Mouse (Mus musculus) lung, postnatal 4 days (tissue): Measurements from ENCODE around the gene Ramp1.

ENCODE experiments used
- DNase-seq, 2 experiments: peaks; one replicate each; pipeline ENCODE4 v3.0.0; 2021

Ramp1 gene

DNA sequence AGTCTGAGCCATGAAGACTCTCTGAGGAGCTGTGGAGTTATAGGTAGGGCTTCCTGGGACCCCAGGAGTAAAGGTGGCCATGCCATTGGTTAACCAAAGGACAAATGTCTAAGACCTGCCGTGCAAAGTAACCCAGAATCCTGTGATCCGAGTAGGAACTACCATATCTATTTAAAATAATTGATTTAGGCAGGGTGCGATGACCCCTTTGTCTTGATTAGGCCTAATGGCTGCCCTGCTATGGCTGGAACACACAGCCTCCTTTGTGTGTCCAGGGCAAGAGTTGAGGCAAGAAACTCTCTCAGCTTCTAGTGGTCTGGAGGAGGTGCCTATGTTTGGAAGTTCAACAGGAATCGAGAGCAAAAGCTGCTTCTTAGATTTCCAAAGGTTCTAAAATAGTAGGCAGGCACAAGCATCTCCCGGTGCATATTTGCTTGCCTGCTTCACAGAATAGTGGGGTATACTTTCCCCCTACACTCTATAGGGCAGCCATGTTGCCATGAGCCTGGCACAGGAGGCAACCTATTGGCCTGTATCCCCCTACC is 24.7 kb downstream of the Ramp1 start:
- DNase-seq = no peak

DNA sequence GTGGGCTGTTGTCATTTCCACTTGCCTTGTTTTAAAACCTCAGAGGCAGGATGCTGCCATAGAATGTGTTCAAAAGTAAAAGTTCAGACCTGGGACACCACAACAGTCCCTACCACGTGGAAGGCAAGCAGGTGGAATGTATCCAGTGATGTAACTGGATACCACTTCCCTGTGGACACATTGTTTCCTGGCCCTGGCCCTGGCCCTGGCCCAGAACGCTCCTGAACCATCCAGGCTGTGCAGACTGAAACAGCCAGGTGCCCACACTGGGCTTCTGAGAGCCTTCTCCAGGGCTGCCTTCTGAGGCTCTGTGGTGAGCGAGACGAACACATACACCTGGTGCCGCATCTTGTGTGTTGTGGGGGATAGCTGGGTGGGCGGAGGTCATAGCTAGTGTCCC is 26.0 kb downstream of the Ramp1 start:
- no peak for DNase-seq

DNA sequence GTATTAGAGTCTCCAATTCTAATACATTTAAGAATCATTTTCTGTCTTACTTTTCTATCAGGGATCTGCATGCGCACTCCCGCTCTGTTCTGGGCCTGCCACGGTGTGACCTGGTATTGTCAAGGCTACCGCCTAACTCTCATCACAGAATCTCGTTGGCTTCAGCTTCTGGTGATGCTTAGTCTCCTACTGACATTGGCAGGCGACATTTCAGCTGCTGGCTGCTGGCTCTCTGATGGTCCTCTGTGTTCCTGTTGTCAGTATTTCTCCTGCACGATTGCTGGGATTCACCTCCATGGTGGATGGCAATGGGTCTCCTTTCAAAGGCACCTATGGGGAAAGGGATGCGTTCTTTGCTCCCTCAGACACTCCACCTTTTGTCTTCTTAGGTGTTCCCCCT is 26.7 kb downstream of the Ramp1 start:
- DNase-seq = no peak

- no peak for DNase-seq
These were observed 27.3 kb downstream of the Ramp1 start for GRCm38 (mm10) chr1:91206873-91207272.

GRCm38 (mm10) chr1:91207334-91208074 is 27.9 kb downstream of the Ramp1 start:
- DNase-seq = no peak

DNA sequence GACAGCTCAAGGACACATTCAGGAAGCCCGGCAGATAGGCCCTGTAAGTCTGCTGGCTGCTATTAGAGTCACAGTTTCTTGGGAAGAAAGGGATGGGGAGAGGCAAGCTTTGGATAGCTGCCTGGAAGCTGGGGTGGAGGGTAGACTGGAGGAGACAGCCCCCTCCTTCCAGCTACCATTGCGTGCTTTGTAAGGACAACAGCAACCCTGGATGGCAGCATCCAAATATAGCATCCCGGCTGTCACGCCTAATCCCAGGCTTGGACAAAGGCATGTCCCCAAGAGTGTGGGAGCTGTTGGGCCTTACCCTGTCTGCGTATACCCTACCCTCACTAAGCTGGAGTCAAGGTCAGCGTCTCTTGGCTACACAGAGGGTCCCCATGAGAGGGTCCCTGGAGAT is 29.7 kb downstream of the Ramp1 start:
- DNase-seq = peak in 1 of 2 experiments; percentile 46

DNA sequence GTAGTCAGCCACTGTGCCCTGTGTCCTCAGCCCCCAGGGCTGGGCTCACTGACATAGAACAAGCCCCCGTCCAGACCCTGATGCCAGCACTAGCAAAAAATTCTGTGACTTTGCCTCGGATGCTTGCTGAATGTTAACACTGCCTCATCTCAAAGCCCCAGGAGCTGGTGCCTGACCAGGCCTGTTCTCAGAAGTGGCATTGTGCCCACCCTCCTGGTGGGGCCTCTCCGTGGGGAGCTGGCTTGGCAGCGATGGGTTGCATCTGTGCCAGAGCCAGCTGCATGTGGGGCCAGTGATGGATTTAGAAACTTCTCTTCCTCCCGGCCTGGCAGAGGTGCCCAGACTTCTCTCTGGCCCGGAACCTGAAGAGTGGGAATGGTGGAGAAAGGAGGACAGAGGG is 30.2 kb downstream of the Ramp1 start:
- peak in 1 of 2 experiments; percentile 56 for DNase-seq

- DNase-seq = peak in 1 of 2 experiments; percentile 71
These were observed 31.5 kb downstream of the Ramp1 start for GRCm38 (mm10) chr1:91211099-91211498.

- peak in 1 of 2 experiments; percentile 44 for DNase-seq
These were observed 32.0 kb downstream of the Ramp1 start for GRCm38 (mm10) chr1:91211591-91212008.

DNA sequence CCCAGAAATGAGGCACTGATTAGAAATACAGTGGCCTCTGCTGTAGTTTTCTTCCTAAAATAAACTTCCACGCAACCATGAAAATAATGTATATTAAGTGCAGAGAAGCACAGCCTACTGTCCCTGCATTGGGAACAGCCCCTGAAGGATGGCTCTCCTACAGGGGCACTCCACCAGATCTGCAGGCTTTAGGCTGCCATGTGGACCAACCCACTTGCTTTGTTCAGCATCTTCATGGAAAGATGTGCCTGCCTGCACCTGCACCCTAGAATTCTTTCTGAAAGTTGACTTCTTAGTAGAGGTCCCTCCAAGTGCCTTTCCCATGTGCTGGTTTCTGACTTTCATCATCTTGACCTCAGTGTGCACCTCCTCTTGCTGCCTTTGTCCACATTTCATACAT is 35.6 kb downstream of the Ramp1 start:
- no peak for DNase-seq

DNA sequence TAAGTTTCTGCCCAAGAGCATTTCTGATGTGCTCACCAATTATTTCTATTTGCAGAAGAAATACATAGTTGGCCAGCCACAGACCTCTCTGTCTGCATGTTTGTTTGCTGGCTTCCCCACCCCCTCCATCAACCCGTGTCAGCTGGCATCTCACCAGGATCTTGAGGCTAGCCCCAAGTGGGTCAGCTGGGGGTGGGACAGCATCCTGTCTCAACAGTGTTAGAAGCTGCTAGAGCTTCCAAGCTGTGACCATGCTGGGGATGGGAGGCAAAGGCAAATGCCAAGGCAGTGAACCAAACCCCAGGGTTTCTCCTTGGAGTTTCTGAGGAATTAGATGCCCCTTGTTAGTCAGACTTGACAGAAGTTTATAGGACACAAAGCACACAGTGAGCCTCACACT is 36.4 kb downstream of the Ramp1 start:
- DNase-seq = peak; percentile 47 to 72

DNA sequence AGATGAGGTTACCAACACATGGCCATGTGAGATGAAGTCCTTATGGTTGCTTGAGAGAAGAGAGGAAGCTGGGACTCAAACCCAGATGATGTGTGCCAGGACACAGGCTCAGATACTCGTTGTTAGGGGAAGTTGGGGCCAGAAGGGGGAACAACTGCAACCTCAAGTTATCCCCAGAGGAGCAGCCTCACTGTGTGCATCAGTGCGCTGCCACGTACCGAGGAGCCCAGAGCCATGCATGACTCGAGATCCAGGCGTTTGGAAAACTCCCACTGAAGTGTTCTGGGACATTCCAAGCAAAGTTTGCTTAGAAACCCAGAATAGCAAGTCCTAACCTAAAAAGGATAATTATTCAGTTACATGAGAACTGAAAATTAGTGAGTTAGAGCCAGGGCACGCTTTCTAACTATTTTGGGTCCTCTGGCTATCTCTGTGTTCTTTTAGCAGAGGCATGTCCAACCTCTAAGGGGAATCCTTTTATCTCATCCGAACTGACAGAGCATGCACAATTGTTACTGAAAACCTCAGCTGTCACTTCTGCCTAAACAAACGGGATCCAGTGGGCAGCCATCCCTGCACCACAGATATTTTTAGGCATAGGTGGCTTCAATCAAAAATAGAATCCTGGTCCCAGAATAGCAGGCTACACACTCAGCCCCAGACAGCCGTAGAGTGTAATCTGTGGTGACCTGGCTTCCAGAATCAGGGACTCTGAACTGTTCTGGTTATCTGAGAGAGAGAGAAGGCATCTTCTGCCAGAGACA is 37.1 kb downstream of the Ramp1 start:
- peak in 1 of 2 experiments; percentile 42 for DNase-seq

- no peak for DNase-seq
These were observed 40.2 kb downstream of the Ramp1 start for GRCm38 (mm10) chr1:91219641-91220321.

DNA sequence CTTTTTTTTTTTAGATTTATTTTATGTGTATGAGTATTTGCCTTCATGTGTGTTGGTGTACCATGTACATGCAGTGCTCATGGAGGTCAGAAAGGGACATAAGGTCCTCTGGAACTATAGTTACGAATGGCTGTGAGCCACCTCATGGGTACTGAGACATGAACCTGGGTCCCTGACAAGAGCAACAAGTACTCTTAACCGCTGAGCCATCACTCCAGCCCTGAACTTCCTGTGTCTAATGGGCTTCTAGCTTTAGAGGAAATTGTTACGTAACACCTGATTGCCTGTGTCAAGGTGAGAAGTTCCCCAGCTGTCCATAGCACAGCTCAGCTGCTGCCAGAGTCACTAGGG is 40.7 kb downstream of the Ramp1 start:
- DNase-seq = no peak

DNA sequence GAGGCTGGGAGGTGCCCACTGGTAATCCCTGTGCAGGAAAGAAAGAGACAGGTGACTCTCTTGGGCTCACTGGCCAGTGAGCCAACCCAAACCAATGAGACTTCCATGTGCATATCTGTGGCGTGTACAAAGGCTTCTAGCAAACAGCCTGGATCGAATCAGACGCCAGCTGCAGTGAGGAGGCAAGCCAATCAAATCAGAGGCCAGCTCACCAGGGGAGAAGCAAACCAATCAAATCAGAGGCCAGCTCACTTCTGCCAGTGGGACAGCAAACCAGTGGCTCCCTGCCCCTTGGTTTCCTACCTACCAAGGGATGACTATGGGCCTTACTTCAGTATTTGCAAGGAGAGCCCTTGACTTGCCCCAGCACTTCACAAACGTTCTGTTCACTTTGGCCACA is 46.9 kb downstream of the Ramp1 start:
- DNase-seq = no peak

GRCm38 (mm10) chr1:91227381-91228054 is 47.9 kb downstream of the Ramp1 start:
- DNase-seq = no peak

DNA sequence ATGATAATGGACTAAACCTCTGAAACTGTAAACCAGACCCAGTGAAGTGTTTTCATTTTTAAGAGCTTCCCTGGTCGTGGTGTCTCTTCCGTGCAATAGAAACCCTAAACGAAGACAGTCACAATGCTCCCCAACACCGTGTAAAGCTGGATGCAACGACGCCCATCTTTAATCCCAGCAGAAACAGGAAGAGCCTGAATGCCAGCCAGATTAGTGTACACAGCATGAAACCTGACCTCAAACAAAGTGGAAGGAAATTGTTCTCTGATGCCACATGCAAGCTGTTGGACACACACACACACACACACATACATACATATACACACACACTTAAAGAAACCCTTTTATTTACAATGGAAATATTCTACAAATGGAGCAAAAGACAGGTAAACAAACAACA is 51.5 kb downstream of the Ramp1 start:
- no peak for DNase-seq

DNA sequence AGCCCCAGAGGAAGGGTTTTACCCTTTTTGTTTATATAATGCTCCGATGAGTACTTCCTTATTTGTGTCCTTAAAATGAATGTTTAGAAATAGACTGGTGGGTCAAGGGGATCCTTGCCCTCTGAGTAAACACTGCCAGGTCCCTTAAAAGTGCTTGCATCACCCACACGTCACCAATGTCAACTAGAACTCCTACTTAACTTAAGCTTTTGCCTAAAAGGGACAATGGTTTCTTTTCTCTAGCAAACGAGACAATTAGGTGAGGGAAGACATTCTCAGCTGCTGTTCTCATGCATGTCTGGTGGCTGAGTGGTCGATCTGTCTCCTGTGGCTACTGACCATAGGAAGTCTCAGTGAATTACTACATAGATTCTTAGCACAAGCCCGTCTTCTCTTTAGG is 52.3 kb downstream of the Ramp1 start:
- peak; percentile 51 to 60 for DNase-seq

GRCm38 (mm10) chr1:91235395-91235794 is 55.8 kb downstream of the Ramp1 start:
- no peak for DNase-seq

GRCm38 (mm10) chr1:91237676-91238075 is 58.1 kb downstream of the Ramp1 start:
- DNase-seq = no peak

GRCm38 (mm10) chr1:91239112-91239511 is 59.5 kb downstream of the Ramp1 start:
- peak; percentile 70 to 78 for DNase-seq

DNA sequence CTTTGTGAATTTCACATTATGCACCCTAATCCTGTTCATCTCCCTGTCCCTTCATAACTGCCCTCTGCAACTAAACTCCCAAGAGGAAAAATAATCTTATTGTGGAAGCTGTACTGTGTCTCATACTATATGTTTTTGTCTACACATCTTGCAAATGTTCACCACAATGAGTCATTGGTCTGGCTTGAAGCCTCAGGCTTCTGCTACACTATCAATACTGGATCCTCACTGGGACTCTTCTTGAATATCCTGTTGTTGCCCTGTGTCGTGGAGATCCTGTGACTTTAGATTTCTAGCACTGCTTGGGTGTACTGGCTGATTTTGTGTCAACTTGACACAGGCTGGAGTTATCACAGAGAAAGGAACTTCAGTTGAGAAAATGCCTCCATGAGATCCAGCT is 60.2 kb downstream of the Ramp1 start:
- DNase-seq = no peak

- no peak for DNase-seq
These were observed 61.1 kb downstream of the Ramp1 start for GRCm38 (mm10) chr1:91240685-91241084.
